Mouse (Mus musculus) CH12.LX (cell line): ENCODE measurements around the gene Trib3. TPM values are rescaled to one million over a fixed set of nuclear protein-coding genes. Genes with fewer than 3 reads are reported as not detected.
"Not testable (repeated sequence)": the region's sequence is repeated elsewhere in the genome, so short reads cannot be mapped to it uniquely, and the experiment has no call there.

Experiments
- DNase-seq: peaks from one replicate; pipeline ENCODE4 v3.0.0-alpha.2; 2013; ENCODE audit errors: extremely low read depth
- H3K27ac ChIP-seq: 2 replicates; pipeline ENCODE4 v1.5.1; 2012; ENCODE audit warnings: low read depth, mild to moderate bottlenecking, control low read depth, moderate library complexity; ENCODE audit not compliant: insufficient read depth
- H3K27me3 ChIP-seq: replicated peaks from 2 replicates; pipeline ENCODE3; 2012; ENCODE audit warnings: inconsistent platforms
- H3K36me3 ChIP-seq, 2 experiments: replicated peaks in 1 of 2; 2 replicates each; pipeline versions ENCODE3 to v1.6.1; 2012; ENCODE audit warnings: inconsistent platforms in 1 of 2, low read length in 1 of 2, mild to moderate bottlenecking in 1 of 2, mixed read lengths in 1 of 2, moderate library complexity in 1 of 2; ENCODE audit not compliant: control insufficient read depth in 1 of 2, insufficient read depth in 1 of 2
- H3K4me1 ChIP-seq, 2 experiments: 2 replicates each; pipeline ENCODE4 v1.6.1; 2012; ENCODE audit warnings: inconsistent platforms in 1 of 2, moderate library complexity in 1 of 2; ENCODE audit not compliant: insufficient read depth in 2 of 2, control insufficient read depth in 1 of 2
- H3K4me2 ChIP-seq: 2 replicates; pipeline ENCODE4 v1.6.1; 2012; ENCODE audit warnings: low read depth, mild to moderate bottlenecking, control low read depth; ENCODE audit not compliant: poor library complexity, insufficient read depth, severe bottlenecking
- H3K4me3 ChIP-seq, 3 experiments: fragments of 150-350 bp in 1 of 3; sonication (generic) in 1 of 3; replicated peaks in 1 of 3; 2 replicates each; pipeline versions ENCODE3 to v1.5.1; 2011 to 2012; ENCODE audit warnings: low read depth in 2 of 3, low read length in 2 of 3, mild to moderate bottlenecking in 2 of 3, moderate library complexity in 2 of 3, control low read depth in 1 of 3, improper control_type of control experiment in 1 of 3, inconsistent platforms in 1 of 3, mixed read lengths in 1 of 3; ENCODE audit not compliant: poor library complexity in 1 of 3
- H3K79me2 ChIP-seq: replicated peaks from 2 replicates; pipeline ENCODE4 v1.6.1; 2012; ENCODE audit warnings: mild to moderate bottlenecking, moderate library complexity; ENCODE audit not compliant: control insufficient read depth, poor library complexity, insufficient read depth, severe bottlenecking; ENCODE audit errors: extremely low read depth
- H3K9ac ChIP-seq: 2 replicates; pipeline ENCODE4 v1.6.1; 2012; ENCODE audit warnings: low read depth, mild to moderate bottlenecking, control low read depth, moderate library complexity; ENCODE audit not compliant: insufficient read depth
- H3K9me3 ChIP-seq: replicated peaks from 2 replicates; pipeline ENCODE3; 2012; ENCODE audit warnings: low read length, inconsistent platforms, mixed read lengths
- CHD1 ChIP-seq: IDR thresholded peaks from 2 replicates; pipeline ENCODE4 v1.6.1; 2012; ENCODE audit warnings: low read depth, low read length, improper control_type of control experiment, inconsistent platforms
- CTCF ChIP-seq, 2 experiments: IDR thresholded peaks in 1 of 2; conservative IDR thresholded peaks in 1 of 2; 2 replicates each; pipeline ENCODE4 v1.5.1; 2011 to 2012; ENCODE audit warnings: low read depth in 2 of 2, low read length in 2 of 2, improper control_type of control experiment in 1 of 2, inconsistent platforms in 1 of 2, mild to moderate bottlenecking in 1 of 2, moderate library complexity in 1 of 2
- ELF1 ChIP-seq: IDR thresholded peaks from 2 replicates; pipeline ENCODE4 v1.6.1; 2014; ENCODE audit warnings: low read depth, mild to moderate bottlenecking, inconsistent platforms, low read length, improper control_type of control experiment
- ETS1 ChIP-seq: conservative IDR thresholded peaks from 2 replicates; pipeline ENCODE4 v1.6.1; 2012; ENCODE audit warnings: low read depth, mild to moderate bottlenecking, inconsistent platforms, low read length, improper control_type of control experiment, moderate library complexity
- GABPA ChIP-seq: IDR thresholded peaks from 2 replicates; pipeline ENCODE4 v1.6.1; 2012; ENCODE audit warnings: low read depth, low read length, improper control_type of control experiment, inconsistent platforms; ENCODE audit not compliant: insufficient replicate concordance
- JUN ChIP-seq: IDR thresholded peaks from 2 replicates; pipeline ENCODE4 v1.6.1; 2011; ENCODE audit warnings: low read depth, mild to moderate bottlenecking, low read length, improper control_type of control experiment, moderate library complexity; ENCODE audit not compliant: insufficient read depth
- JUND ChIP-seq: conservative IDR thresholded peaks from 2 replicates; pipeline ENCODE4 v1.6.1; 2011; ENCODE audit warnings: low read depth, low read length, improper control_type of control experiment
- MAFK ChIP-seq: IDR thresholded peaks from 2 replicates; pipeline ENCODE4 v1.6.1; 2011; ENCODE audit warnings: low read length, improper control_type of control experiment; ENCODE audit not compliant: insufficient replicate concordance
- MAZ ChIP-seq: IDR thresholded peaks from 2 replicates; pipeline ENCODE4 v1.6.1; 2012; ENCODE audit warnings: low read depth, mild to moderate bottlenecking, inconsistent platforms, low read length, improper control_type of control experiment, moderate library complexity
- MXI1 ChIP-seq: IDR thresholded peaks from 2 replicates; pipeline ENCODE4 v1.6.1; 2011; ENCODE audit warnings: mild to moderate bottlenecking, low read depth, low read length, improper control_type of control experiment
- MYC ChIP-seq: IDR thresholded peaks from 2 replicates; pipeline ENCODE4 v1.6.1; 2011; ENCODE audit warnings: low read depth, mild to moderate bottlenecking, improper control_type of control experiment, low read length
- NELFE ChIP-seq: IDR thresholded peaks from 2 replicates; pipeline ENCODE4 v1.6.1; 2011; ENCODE audit warnings: low read depth, low read length, improper control_type of control experiment
- POLR2AphosphoS2 ChIP-seq: IDR thresholded peaks from 2 replicates; pipeline ENCODE4 v1.6.1; 2011; ENCODE audit warnings: low read depth, low read length, improper control_type of control experiment
- RAD21 ChIP-seq: IDR thresholded peaks from 2 replicates; pipeline ENCODE4 v1.6.1; 2011; ENCODE audit warnings: low read depth, mild to moderate bottlenecking, low read length, improper control_type of control experiment, moderate library complexity
- SIN3A ChIP-seq: IDR thresholded peaks from 2 replicates; pipeline ENCODE4 v1.6.1; 2012; ENCODE audit warnings: low read length, improper control_type of control experiment, inconsistent platforms
- UBTF ChIP-seq: IDR thresholded peaks from 2 replicates; pipeline ENCODE4 v1.6.1; 2012; ENCODE audit warnings: low read depth, mild to moderate bottlenecking, inconsistent platforms, low read length, improper control_type of control experiment, moderate library complexity
- ZKSCAN1 ChIP-seq: IDR thresholded peaks from 2 replicates; pipeline ENCODE4 v1.6.1; 2012; ENCODE audit warnings: low read depth, inconsistent platforms, low read length, improper control_type of control experiment, borderline replicate concordance
- ZMIZ1 ChIP-seq: IDR thresholded peaks from 2 replicates; pipeline ENCODE4 v1.6.1; 2012; ENCODE audit warnings: low read depth, mild to moderate bottlenecking, inconsistent platforms, low read length, improper control_type of control experiment
- ZNF384 ChIP-seq: IDR thresholded peaks from 2 replicates; pipeline ENCODE4 v1.6.1; 2012; ENCODE audit warnings: low read depth, low read length, improper control_type of control experiment, inconsistent platforms
- dilution Hi-C: fragments of 300-500 bp; cut with MboI; formaldehyde crosslinking; loops from 2 replicates; pipeline ENCODE4 v1.14.3; 2020; ENCODE audit warnings: low sequenced_read_pairs; ENCODE audit not compliant: extremely low pct_unique_long_range_greater_than_20kb, extremely low pct_ligation_motif_present
- in situ Hi-C: fragments of 300-500 bp; cut with MboI; formaldehyde crosslinking; loops from 3 replicates; pipeline ENCODE4 v1.14.3; 2019; ENCODE audit warnings: low sequenced_read_pairs, low pct_ligation_motif_present, low pct_unique_long_range_greater_than_20kb, mixed read lengths
- polyA plus RNA-seq: library from polyadenylated mRNA; unstranded; fragments of >175 nt; gene quantifications from 2 replicates; pipeline ENCODE4 v1.2.1, GENCODE M21; 2012; ENCODE audit warnings: low read depth; ENCODE audit not compliant: insufficient read length
- total RNA-seq, 2 experiments: library from RNA; depleted of rRNA; stranded (reverse); fragments of 300-350 nt in 1 of 2; fragments of >200 nt in 1 of 2; gene quantifications; 2 replicates each; pipeline ENCODE4 v1.2.3; 2012 to 2014

The Trib3 gene
- total and polyA plus RNA-seq, 3 experiments = 25.1 to 56.9 (median 30.0) TPM

DNA sequence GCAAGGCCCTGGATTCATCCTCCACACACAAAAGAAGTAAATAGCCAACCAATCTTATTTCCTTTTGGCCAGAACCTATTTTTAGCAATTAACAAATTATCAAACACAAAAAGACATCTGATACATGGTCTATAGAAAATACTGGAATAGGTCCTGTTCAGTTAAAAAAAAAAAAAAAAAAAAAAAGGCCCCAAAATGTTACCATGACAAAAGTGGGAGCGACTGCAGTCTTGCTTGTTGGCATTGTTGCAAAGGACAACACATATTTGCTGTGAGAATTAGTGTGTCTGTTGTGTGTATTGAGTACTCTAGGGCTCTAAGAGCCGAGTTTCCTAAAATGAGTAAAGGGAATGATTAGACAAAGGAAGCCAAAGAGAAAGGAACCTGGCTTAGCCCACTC, 51.4 kb downstream of the Trib3 start:
- Histone ChIP-seq H3K4me3 (no peak overlapping the region), H3K9ac (no peak overlapping the region), H3K4me1 (peaks cover 0 to 25% of the 10 kb centered on the region in 2 experiments; a peak in 2 of 4 replicates), H3K36me3 (peaks cover 2 to 21% of the 10 kb centered on the region in 2 experiments), H3K27me3 (no peaks in the 10 kb centered on the region), H3K9me3 (no peaks in the 10 kb centered on the region), H3K27ac (no peak overlapping the region), H3K79me2 (peaks cover 19% of the 10 kb centered on the region), H3K4me2 (no peak overlapping the region)
- peak; percentile 24; the same call in 1 of the 2 replicates for TF ChIP-seq ZNF384
- TF ChIP-seq MYC = no peak
- dilution Hi-C loops = no loop called here
- DNase-seq = no peak
- in situ Hi-C loops = loop anchor here (5.0 kb wide), 1 partner anchor 35 kb away; no protein-coding TSS in a partner anchor

DNA sequence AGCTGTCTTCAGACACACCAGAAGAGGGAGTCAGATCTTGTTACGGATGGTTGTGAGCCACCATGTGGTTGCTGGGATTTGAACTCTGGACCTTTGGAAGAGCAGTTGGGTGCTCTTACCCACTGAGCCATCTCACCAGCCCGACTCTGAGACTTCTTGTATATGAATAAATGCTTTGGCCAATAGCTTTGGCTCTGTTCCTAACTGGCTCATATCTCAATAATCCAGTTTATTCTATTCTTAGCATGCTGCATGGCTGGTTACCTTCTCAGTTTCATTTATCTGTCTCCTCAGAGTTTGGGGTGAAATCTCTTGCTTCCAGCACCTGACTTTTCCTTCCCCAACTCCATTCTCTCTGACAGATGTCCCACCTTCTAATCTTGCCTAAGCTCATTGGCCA, 54.2 kb downstream of the Trib3 start:
- H3K4me2 ChIP-seq, H3K27ac ChIP-seq, dilution Hi-C loops, H3K79me2 ChIP-seq, H3K27me3 ChIP-seq, H3K4me1 ChIP-seq, H3K4me3 ChIP-seq, DNase-seq, H3K9me3 ChIP-seq, H3K9ac ChIP-seq: not testable (repeated sequence)
- peaks cover 12 to 34% of the 10 kb centered on the region in 2 experiments for H3K36me3 ChIP-seq
- in situ Hi-C loops = loop anchor here (5.0 kb wide), 1 partner anchor 38 kb away; no protein-coding TSS in a partner anchor

DNA sequence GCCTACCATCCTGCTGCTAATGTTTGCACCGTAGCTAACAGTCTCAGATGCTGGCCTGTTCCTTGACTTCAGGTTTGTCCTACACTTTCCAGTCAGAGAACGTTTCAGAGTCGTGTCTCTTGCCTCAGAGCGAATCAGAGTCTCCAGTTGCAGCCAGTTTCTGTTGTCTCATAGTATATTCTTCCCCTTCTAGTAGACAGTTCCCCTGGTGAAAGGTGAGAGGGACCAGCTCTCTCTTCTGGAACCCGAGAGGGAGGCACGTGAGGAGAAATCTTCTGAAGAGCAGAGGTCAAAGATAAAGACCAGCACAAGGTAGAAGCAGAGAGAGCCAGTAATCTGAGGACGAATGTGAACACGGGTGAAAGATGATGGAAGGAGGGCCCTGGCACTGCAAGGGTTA, 55.8 kb downstream of the Trib3 start:
- TF ChIP-seq GABPA (no peak), MAZ (no peak), JUN (no peak), JUND (no peak), CHD1 (no peak), ZMIZ1 (no peak), ETS1 (no peak), ZNF384 (no peak), SIN3A (no peak), UBTF (no peak), CTCF (conservative IDR thresholded peaks at IDR 0.05 in 1 of 2, IDR thresholded peaks at IDR 0.05 in 1 of 2; ENCODE audit: low read depth in 2 of 2, low read length in 2 of 2) (no peak), ELF1 (no peak), POLR2AphosphoS2 (no peak), MXI1 (no peak), NELFE (no peak), MAFK (no peak), ZKSCAN1 (no peak), RAD21 (no peak)
- TF ChIP-seq, all 38 proteins: peak for 0
- no peak overlapping the region for H3K27ac ChIP-seq
- no peak overlapping the region for H3K9ac ChIP-seq
- dilution Hi-C loops = no loop called here
- H3K27me3 ChIP-seq = no peaks in the 10 kb centered on the region
- no peaks in the 10 kb centered on the region for H3K9me3 ChIP-seq
- in situ Hi-C loops = no loop called here
- H3K4me3 ChIP-seq = no peak overlapping the region
- no peak for DNase-seq
- H3K4me1 ChIP-seq = peaks cover 0 to 1% of the 10 kb centered on the region in 2 experiments; a peak in 2 of 4 replicates
- no peak overlapping the region for H3K4me2 ChIP-seq
- H3K79me2 ChIP-seq = no peaks in the 10 kb centered on the region
- H3K36me3 ChIP-seq = peaks cover 25 to 49% of the 10 kb centered on the region in 2 experiments
